Mouse (Mus musculus) right cerebral cortex, postnatal 14 days (tissue): ENCODE data around the gene Btbd2.

Experiments used
- DNase-seq: peaks from one replicate; pipeline ENCODE4 v3.0.0; 2022

Btbd2 gene

DNA sequence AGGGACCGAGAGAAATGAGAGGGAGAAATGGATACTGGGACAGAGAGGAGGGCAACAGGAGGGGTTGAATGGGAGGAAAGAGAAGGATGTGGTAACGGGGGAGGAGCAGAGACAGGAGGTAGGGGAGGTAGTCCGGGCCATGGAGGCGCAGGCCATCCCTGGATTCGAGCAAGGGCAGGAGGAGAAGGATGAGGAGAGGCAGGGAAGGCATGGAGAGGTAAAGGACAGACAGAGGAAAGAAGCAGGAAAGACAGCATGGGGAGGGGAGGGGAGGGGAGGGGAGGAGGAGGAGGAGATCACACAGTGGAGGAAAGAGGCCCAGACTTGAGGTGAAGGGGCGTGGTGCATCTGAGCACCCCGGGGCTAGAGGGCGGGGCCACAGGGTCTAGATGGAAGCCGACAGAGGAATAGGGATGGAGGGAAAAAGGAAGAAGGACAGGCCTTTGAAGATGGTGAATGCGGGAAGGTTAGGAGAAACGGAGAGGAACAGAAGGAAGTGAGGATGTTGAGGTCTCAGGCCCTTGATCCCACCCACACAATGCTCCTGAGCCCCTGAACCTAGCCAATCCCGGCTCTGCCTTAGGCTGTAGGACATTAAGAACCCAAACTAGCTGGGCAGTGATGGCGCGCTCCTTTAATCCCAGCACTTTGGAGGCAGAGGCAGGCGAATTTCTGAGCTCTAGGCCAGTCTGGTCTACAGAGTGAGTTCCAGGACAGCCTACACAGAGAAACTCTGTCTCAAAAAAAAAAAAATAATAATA lies at the start of gene Btbd2:
Gene Btbd2, minus strand, starts transcription at position 209 of the 761 bp plus-strand sequence.
- no peak for DNase-seq

DNA sequence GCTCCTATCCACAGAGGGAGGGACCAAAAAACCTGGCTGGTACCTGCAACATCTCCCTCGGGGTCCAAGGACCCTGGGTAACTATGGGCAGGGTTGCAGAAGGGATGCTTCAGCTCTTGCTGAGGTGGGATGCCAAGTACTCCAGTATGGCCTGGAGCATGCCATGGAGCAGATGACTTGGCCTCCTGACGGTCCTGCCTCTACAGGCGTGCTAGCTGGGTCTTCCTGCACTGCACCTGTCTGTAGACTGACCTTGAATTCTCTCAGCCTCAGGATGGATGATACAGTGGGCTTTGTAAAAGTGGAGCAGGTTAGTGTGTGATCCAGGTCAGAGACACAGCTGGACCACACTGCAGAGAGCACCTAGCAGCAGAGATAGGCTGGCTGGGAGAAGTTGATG lies 48.6 kb upstream of the Btbd2 start:
- no peak for DNase-seq

DNA sequence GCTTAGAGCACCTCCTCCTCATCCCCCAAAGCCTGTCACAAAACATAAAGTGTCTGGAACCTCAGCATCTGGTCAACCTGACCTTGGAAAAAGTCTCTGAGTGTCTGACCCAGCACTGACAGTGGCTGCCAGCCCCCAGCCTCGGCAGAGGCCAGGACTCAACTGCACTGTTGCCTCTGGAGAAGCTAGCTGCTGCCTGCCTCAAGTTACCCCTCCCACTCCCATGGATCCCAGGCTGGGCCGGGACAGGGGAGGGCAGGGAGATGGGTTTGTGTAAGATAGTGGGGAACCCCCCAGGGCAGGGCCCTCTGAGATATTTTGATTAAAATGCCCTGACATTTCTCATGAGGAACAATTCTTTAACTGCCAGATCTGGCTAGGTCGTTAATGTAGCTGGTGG lies 48.2 kb upstream of the Btbd2 start:
- no peak for DNase-seq

GRCm38 (mm10) chr10:80704418-80704817 lies 47.5 kb upstream of the Btbd2 start:
- no peak for DNase-seq

GRCm38 (mm10) chr10:80703643-80704042 lies 46.8 kb upstream of the Btbd2 start:
- no peak for DNase-seq

DNA sequence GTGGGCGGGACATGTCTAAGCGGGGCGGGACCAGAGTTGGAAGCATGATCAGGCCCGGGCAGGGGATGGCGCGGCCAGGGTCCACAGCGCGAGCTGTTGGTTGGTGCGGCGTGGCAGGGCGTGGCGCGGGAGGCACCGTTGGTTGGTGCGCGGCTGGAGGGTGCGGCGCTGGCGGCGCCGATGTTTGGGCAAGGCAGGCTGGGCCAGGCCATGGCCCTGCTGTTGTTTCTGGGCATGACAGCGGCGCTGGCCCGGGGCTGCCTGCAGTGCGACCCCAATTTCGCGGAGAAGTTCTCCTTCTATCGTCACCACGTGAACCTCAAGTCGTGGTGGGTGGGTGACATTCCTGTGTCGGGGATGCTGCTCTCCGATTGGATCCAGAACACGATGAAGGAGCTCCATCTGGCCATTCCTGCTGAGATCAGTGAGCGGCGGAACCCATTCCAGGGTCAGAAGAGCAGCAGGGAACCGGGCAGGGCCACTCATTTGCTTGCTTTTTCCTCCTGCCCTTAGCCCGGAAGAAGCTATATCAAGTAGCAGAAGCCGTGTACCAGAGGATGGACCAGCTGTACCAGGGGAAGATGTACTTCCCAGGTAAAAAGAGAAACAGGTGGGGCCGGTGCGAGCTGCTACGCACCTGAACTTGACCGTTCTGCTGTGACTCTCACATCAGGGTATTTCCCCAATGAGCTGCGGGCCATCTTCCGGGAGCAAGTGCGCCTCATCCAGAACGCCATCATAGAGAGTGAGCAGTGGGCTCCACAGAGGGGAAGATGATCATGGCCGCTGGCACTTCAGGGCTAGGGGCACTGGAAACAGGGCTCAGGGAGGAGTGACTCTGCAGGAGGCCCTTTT lies 45.9 kb upstream of the Btbd2 start:
- peak; percentile 96 for DNase-seq

DNA sequence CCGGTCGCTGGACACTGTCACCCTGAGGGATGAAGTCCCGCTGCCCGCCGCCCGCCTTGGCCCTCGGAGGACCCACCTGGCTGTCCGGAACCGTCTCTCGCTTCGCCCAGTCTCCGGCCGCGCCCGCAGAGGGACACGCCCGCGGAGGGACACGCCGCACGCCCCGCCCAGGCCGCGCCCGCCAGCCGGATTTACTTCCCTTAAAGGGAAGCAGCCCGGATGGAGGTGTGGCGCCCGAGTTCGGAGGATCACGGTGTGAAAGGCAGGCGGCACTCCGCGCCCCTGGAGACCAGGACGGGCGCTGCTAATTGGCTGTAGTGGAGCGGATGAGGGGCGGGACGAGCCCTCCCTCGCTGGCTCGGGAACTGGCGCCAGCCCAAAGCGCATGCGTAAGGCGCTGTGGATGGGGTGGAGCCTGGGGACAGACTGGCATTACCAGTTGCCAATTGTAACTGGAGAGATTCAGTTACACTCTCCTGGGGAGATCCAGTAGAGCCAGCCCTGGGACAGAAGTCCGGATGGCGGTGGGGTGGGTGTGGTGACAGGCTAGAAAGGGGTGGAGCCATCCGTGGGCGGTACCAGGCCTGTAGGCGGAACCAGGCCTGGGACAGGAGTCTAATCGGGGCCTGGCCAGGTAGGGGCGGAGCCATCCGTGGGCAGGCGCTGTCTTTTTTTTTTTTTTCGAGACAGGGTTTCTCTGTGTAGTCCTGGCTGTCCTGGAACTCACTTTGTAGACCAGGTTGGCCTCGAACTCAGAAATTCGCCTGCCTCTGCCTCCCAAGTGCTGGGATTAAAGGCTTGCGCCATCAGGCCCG lies 45.1 kb upstream of the Btbd2 start, which contains the start of the genes Mob3a and Izumo4:
Gene Mob3a, minus strand, starts transcription at position 257 of the 815 bp plus-strand sequence.
Gene Izumo4, plus strand, starts transcription at position 464 of the 815 bp plus-strand sequence.
- DNase-seq, result peak; percentile 98

- DNase-seq, result no peak
Observed at GRCm38 (mm10) chr10:80700732-80701131, 43.9 kb upstream of the Btbd2 start.

- DNase-seq, result no peak
Observed at GRCm38 (mm10) chr10:80700038-80700504, 43.2 kb upstream of the Btbd2 start.

- DNase-seq, result no peak
Observed at GRCm38 (mm10) chr10:80698605-80699004, 41.7 kb upstream of the Btbd2 start.

DNA sequence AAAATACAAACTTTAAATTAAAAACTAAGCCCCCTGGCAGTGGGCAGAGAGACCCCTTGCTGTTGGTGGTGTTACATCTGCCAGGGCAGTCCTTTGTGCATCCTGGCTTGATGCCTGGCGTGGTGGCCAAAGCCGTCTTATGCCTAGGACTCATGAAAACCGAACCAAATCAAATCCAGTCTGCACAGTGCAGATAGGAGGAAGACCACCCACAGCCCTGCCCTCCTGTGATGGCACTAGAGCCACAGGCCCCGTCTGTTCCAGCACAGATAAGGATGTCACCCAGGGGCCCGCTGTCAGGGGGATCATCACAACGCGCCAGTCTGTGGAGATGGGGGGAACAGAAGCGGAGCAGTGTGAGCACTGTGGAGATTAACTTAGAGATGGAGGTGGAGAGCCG lies 40.9 kb upstream of the Btbd2 start:
- no peak for DNase-seq

- DNase-seq, result no peak
Observed at GRCm38 (mm10) chr10:80697393-80697787, 40.5 kb upstream of the Btbd2 start.

DNA sequence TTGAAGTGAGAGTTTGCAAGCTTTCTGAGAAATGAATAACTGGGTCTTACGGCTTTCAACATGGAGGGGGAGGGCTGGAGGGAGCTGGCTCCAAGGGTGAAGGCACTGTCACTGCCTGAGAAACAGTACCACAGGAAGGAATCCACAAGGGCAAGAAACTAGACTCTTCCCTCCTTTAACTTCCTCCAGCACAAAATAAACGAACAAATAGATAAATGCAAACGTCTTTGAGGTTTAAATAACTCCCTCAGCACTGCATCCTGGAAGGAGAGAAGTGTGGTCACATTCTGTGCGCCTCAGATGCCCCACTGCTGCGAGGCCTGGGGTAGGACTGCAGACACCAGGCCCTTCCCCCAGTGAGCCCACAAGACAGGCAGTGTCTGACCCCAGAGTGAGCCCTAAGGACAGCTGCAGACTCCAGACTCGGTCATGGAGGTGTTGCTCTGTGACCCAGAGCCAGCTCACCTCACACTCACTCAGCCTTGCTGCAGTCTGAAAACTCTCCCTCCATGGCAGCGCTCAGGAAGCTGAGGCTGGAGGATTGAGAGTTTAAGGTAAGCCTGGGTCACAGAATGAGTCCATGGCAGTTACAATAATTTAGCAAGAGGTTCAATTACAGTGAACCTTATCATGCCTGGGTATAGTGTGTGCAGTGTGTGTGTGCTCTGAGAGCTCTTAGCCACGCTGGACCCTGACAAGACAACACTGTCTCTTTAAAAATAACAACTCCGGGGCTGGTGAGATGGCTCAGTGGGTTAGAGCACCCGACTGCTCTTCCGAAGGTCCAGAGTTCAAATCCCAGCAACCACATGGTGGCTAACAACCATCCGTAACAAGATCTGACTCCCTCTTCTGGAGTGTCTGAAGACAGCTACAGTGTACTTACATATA lies 39.9 kb upstream of the Btbd2 start:
- DNase-seq, result no peak

DNA sequence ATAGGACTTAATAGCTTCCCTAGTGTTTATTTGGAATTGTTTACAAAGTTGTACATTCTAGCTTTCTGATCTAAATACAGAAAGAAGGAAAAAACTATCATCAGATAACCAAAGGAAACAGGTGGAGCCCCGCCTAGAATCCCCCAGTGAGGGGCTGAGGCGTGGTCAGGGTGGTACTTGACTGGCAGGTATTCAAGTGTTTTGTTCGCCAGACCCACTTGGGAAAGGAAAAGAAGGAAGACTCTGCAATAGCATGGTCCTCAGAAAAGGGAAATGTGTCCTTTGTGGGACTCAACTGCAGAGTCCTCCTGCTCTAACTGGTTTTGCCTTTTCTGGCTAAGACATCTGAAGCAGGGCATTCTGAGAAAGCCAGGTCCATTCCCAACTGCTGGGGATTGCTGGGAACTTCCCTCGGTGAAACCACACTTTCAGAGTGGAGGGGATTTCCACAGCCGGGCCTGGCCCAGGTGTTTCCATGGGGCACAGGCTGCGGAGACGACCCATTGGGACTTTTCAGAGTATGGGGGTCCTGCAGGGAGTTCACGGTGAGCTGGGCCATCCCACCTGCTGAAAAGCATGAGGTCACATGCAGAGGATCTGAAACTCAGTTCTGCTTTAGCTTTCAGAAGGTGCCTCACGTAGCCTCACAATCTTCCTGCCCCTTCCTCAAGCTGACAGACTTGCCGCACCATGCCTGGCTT lies 39.1 kb upstream of the Btbd2 start:
- DNase-seq, result no peak

- no peak for DNase-seq
Observed at GRCm38 (mm10) chr10:80695186-80695585, 38.3 kb upstream of the Btbd2 start.

DNA sequence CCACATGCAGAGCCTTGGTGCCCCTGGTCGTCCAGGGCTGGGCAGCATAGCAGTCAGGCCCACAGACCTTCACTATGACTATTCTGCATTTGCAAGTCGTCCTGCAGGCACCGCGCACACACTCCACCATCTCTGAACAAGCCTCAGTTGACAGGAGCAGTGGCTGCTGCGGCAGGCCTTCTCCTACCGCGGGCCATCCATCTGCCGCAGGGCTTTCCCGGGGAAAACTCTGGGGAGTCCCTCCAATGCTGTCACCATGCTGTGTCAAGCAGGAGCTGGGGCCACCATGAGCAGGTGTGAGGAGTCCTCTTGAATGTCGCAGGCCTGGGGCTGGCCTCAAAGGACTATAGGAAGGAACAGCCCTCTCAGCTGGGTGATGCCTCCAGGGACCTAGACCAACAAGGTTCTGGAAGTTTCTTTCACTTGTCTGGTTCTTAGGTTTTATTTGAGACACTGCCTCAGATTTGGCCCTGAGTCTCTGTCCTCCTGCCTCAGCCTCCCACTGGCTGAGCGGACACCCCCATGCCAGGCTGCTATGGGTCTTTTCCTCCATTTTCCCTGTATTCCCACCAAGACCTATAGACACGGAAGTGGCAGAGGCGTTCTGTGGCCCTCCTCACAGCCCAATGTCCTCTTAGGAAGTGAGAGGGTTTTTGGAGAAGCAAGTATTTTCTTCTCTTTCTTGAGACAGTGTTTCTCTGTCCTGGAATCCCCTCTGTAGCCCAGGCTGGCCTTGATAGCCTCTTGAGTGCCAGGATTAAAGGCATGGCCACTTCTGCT lies 37.5 kb upstream of the Btbd2 start:
- no peak for DNase-seq

- no peak for DNase-seq
Observed at GRCm38 (mm10) chr10:80693401-80694045, 36.7 kb upstream of the Btbd2 start.

DNA sequence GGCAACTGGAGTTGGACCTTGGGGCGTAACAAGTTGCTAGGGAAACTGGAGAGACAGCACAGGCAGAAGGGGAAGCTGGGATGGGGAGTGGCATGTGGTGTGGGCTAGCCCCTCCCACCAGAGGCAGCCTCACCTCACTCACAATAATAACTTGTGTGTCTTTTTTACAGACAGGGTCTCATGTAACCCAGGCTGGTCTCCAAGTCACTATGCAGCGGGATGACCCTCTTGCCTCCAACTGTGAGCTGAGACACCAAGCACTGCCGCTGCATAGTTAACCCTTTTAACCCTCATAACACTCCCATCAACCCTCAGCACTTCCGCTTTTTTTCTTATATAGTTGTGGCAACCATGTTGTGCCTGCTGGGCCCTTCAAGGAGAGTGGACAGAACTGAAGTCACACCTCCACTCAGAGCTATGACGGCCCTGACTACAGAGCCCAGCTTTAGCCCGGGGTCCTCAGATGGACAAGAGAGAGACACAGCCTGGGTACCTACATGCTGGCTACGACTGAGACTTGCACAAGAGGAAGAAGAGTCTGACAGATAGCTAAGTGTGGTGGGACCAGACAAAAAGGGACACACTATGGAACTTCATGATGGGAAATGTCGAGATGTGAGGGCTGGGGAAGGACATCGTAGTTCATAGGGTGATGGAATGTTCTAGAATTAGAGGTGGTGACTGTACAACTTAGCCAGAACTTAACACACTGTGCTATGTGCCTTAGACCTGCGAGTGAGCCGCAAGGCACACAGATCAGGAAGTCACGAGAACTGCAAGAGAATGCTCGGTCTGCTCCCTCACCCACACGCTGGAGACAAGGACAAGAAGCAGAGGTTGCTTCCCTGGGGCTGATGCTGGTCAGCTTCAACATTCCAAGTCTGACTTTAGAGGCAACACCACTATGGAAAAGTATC lies 35.6 kb upstream of the Btbd2 start:
- no peak for DNase-seq

GRCm38 (mm10) chr10:80687850-80688249 lies 31.0 kb upstream of the Btbd2 start:
- DNase-seq, result no peak
